Mouse (Mus musculus) cerebellum, postnatal 10 days (tissue): Measurements from ENCODE around the gene Trim66.

Experiments
- DNase-seq, 2 experiments: peaks; one replicate each; pipeline ENCODE4 v3.0.0; 2021; ENCODE audit warnings: mixed read lengths in 2 of 2

Trim66 gene

GRCm38 (mm10) chr7:109445012-109445411, 62.9 kb downstream of the Trim66 start:
- DNase-seq: peak; percentile 69 to 71

- no peak for DNase-seq
Observed at GRCm38 (mm10) chr7:109442739-109443138, 65.2 kb downstream of the Trim66 start.

GRCm38 (mm10) chr7:109440697-109441269, 67.2 kb downstream of the Trim66 start:
- peak; percentile 24 to 40 for DNase-seq

GRCm38 (mm10) chr7:109438781-109439591, 68.9 kb downstream of the Trim66 start, which contains the start of gene Stk33:
TSS of gene Stk33 (minus strand) at chr7:109439081.
- DNase-seq: peak; percentile 71 to 75

GRCm38 (mm10) chr7:109424422-109425159, 83.3 kb downstream of the Trim66 start:
- peak in 1 of 2 experiments; percentile 64 for DNase-seq

- DNase-seq: no peak
Observed at GRCm38 (mm10) chr7:109422803-109423202, 85.1 kb downstream of the Trim66 start.

- peak in 1 of 2 experiments; percentile 8 for DNase-seq
Observed at GRCm38 (mm10) chr7:109405491-109405890, 102.4 kb downstream of the Trim66 start.

- peak; percentile 42 to 53 for DNase-seq
Observed at GRCm38 (mm10) chr7:109399299-109399698, 108.6 kb downstream of the Trim66 start.
